Mouse (Mus musculus) neural tube, embryonic 13.5 days (tissue): ENCODE results near the gene Dhx58. TPM values are rescaled to one million over a fixed set of nuclear protein-coding genes. Genes with fewer than 3 reads are reported as not detected.

Source experiments
- ATAC-seq: fragments of 200-750 bp; cut with Nextera tagmentation; 2 replicates; pipeline ENCODE4 v1.8.0; 2017; ENCODE audit warnings: low read depth, mild to moderate bottlenecking, moderate TSS enrichment, moderate library complexity
- H3K27ac ChIP-seq: fragments of 300-500 bp; sonication (generic); replicated peaks from 2 replicates; pipeline ENCODE4 v1.5.1; 2015; ENCODE audit warnings: moderate library complexity, mild to moderate bottlenecking, inconsistent platforms
- H3K27me3 ChIP-seq: fragments of 300-500 bp; sonication (generic); 2 replicates; pipeline ENCODE4 v1.6.1; 2015; ENCODE audit warnings: mild to moderate bottlenecking, inconsistent platforms
- H3K36me3 ChIP-seq: fragments of 300-500 bp; sonication (generic); 2 replicates; pipeline ENCODE4 v1.6.1; 2015; ENCODE audit warnings: mild to moderate bottlenecking, inconsistent platforms
- H3K4me1 ChIP-seq: fragments of 300-500 bp; sonication (generic); replicated peaks from 2 replicates; pipeline ENCODE4 v1.6.1; 2015; ENCODE audit warnings: inconsistent platforms
- H3K4me2 ChIP-seq: fragments of 300-500 bp; sonication (generic); 2 replicates; pipeline ENCODE4 v1.6.1; 2015; ENCODE audit warnings: inconsistent platforms, mild to moderate bottlenecking, moderate library complexity
- H3K4me3 ChIP-seq: fragments of 300-500 bp; sonication (generic); 2 replicates; pipeline ENCODE4 v1.5.1; 2015; ENCODE audit warnings: mild to moderate bottlenecking, inconsistent platforms
- H3K9ac ChIP-seq: fragments of 300-500 bp; sonication (generic); 2 replicates; pipeline ENCODE4 v1.6.1; 2015; ENCODE audit warnings: moderate library complexity, mild to moderate bottlenecking, inconsistent platforms
- H3K9me3 ChIP-seq: fragments of 300-500 bp; sonication (generic); 2 replicates; pipeline ENCODE4 v1.6.1; 2016; ENCODE audit warnings: inconsistent platforms
- WGBS: fragments of 180-500 bp; shearing (Covaris S2); methylation state at CpG from one replicate; pipeline ENCODE4 v1.1.7; 2015; 5-methylcytosine and 5-hydroxymethylcytosine counted together
- polyA plus RNA-seq: library from polyadenylated mRNA; unstranded; fragments of >200 nt; fragmentation: Nextera tagmentation; extraction: Ambion mirVana; gene quantifications from 2 replicates; pipeline ENCODE4 v1.2.1, GENCODE M21; 2015

The Dhx58 gene
- polyA plus RNA-seq, 1 experiment from 2014 or later: 4.1 TPM

- Histone ChIP-seq H3K9me3 (no peaks in the 10 kb centered on the region), H3K27me3 (no peaks in the 10 kb centered on the region), H3K4me3 (no peak overlapping the region), H3K36me3 (peaks cover 45% of the 10 kb centered on the region), H3K4me2 (no peak overlapping the region), H3K4me1 (peaks cover 41% of the 10 kb centered on the region), H3K9ac (no peak overlapping the region), H3K27ac (peak overlapping the region; percentile 29; the same call in 1 of the 2 replicates)
- WGBS: 76% methylated on average over 5 of the region's 5 CpGs
- no peak for ATAC-seq
Observed at GRCm38 (mm10) chr11:100720345-100720744, 16.3 kb upstream of the Dhx58 start.

DNA sequence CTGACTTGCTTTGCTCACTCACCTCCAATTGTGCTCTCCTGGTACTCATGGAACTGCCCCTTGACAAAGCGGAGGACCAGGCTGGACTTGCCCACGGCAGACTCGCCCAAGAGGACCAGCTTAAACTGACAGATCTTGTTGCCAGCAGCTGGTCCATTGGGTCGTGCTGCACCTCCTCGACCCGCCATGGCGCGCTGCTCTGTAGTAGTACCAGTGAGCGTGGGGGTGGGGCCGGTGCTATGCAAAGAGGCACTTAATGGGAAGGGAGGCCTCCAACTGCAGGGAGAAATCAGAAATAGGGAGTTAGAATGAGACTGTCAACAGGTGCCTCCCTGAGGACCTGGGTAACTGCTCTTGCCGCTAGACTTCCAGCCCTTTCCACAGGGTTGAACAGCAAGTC, 15.8 kb upstream of the Dhx58 start:
- Histone ChIP-seq H3K4me2 (no peak overlapping the region), H3K9me3 (no peaks in the 10 kb centered on the region), H3K27ac (no peak overlapping the region), H3K36me3 (peaks cover 49% of the 10 kb centered on the region), H3K9ac (no peak overlapping the region), H3K4me1 (peaks cover 37% of the 10 kb centered on the region), H3K27me3 (no peaks in the 10 kb centered on the region), H3K4me3 (no peak overlapping the region)
- WGBS: 88% methylated on average over 11 of the region's 11 CpGs
- ATAC-seq: no peak

DNA sequence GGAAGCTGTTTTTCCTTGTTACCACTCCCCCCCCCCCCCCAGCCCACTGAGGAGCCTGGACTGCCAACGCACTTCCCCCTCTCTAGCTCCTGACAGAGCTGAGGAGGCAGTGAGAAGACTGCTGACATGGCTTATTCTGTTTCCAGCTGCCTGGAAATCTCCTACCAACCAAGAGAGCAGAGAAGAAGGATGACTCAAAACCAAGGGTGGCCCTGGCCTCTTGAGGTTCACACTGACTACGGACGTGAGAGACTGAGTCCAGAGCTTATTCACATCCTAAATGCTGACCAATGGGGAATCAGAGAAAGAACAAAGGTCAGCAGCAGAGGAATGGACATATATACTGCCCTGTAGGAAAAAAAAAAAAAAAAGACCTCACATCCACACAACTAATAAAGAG, 15.2 kb upstream of the Dhx58 start:
- H3K4me2 ChIP-seq: no peak overlapping the region
- H3K9ac ChIP-seq: no peak overlapping the region
- H3K4me3 ChIP-seq: no peak overlapping the region
- peaks cover 51% of the 10 kb centered on the region for H3K36me3 ChIP-seq
- H3K27ac ChIP-seq: no peak overlapping the region
- no peaks in the 10 kb centered on the region for H3K27me3 ChIP-seq
- peaks cover 33% of the 10 kb centered on the region for H3K4me1 ChIP-seq
- 78% methylated on average over 3 of the region's 3 CpGs for WGBS
- H3K9me3 ChIP-seq: no peaks in the 10 kb centered on the region
- ATAC-seq: no peak

- H3K4me1 ChIP-seq: peaks cover 38% of the 10 kb centered on the region
- ATAC-seq: no peak
- no peak overlapping the region for H3K4me3 ChIP-seq
- H3K36me3 ChIP-seq: peaks cover 51% of the 10 kb centered on the region
- 91% methylated on average over 4 of the region's 4 CpGs for WGBS
- no peaks in the 10 kb centered on the region for H3K9me3 ChIP-seq
- H3K27ac ChIP-seq: no peak overlapping the region
- no peak overlapping the region for H3K9ac ChIP-seq
- H3K27me3 ChIP-seq: no peaks in the 10 kb centered on the region
- H3K4me2 ChIP-seq: no peak overlapping the region
Observed at GRCm38 (mm10) chr11:100718866-100719265, 14.8 kb upstream of the Dhx58 start.

DNA sequence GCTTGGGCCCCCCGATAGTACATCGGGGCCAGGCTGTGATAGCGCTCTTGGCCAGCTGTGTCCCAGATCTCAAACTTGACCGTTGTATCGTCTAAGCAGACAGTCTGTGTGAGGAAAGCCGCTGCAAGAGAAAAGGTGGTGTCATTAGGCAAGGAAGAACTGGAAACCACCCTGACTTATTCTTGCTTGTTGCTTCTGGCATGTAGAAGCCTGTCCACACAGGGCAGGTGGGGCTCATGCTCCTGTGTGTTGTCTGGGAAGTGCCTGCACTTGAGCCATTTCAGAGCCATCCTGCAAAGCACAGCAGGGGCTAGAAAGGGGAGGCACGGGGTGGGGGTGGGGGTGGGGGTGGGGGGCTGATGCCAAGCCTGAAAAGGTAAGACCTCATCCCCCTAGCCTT, 14.4 kb upstream of the Dhx58 start:
- no peak for ATAC-seq
- no peaks in the 10 kb centered on the region for H3K9me3 ChIP-seq
- H3K4me2 ChIP-seq: no peak overlapping the region
- WGBS: 93% methylated on average over 7 of the region's 7 CpGs
- no peak overlapping the region for H3K9ac ChIP-seq
- H3K4me1 ChIP-seq: peaks cover 42% of the 10 kb centered on the region
- peaks cover 51% of the 10 kb centered on the region for H3K36me3 ChIP-seq
- no peaks in the 10 kb centered on the region for H3K27me3 ChIP-seq
- H3K4me3 ChIP-seq: no peak overlapping the region
- H3K27ac ChIP-seq: no peak overlapping the region

- 87% methylated on average over 3 of the region's 3 CpGs for WGBS
- H3K4me3 ChIP-seq: no peak overlapping the region
- H3K27me3 ChIP-seq: no peaks in the 10 kb centered on the region
- ATAC-seq: no peak
- no peak overlapping the region for H3K27ac ChIP-seq
- no peaks in the 10 kb centered on the region for H3K9me3 ChIP-seq
- peaks cover 51% of the 10 kb centered on the region for H3K36me3 ChIP-seq
- no peak overlapping the region for H3K9ac ChIP-seq
- no peak overlapping the region for H3K4me2 ChIP-seq
- peaks cover 38% of the 10 kb centered on the region for H3K4me1 ChIP-seq
Observed at GRCm38 (mm10) chr11:100716649-100717048, 12.6 kb upstream of the Dhx58 start.

DNA sequence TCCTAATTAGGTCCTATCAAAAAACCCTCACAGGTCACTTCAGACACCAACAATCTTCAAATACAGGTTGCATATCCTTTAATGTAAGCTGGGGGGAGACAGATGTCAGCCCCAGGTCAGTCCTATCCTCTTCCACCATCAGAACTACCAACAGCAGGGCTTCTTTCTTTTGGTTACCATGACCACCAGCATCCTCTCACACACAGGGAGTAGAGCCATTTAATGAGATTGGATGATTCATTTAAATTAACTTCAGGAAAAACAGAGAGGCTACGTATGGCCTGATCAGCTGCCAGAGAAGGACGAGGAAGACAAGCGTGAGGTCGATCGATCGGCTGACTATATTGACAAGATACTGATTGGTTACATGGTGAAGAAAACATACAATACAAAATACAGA, 10.9 kb upstream of the Dhx58 start:
- Histone ChIP-seq H3K4me3 (no peak overlapping the region), H3K9ac (no peak overlapping the region), H3K4me1 (peaks cover 31% of the 10 kb centered on the region), H3K36me3 (peaks cover 59% of the 10 kb centered on the region), H3K27ac (no peak overlapping the region), H3K27me3 (no peaks in the 10 kb centered on the region), H3K4me2 (no peak overlapping the region), H3K9me3 (no peaks in the 10 kb centered on the region)
- no peak for ATAC-seq
- 81% methylated on average over 6 of the region's 6 CpGs for WGBS

DNA sequence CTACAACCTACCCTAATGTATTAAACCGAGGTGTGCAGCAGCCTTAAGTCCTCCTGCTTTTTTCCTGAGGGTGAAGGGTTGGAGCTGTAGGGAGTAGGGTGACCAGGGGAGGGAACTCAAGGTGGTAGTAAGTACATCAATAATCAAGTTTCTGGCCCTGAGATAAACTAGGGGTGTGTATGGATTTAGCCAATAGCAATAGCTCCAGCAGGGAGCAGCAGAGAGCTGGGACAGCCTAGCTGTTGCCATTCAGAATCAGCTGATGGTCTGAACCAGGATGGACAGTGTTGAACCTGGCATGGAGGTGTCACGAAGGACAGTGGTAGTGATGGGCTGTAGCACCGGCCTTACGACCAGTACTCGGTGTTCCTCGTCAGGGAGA, 10.5 kb upstream of the Dhx58 start:
- WGBS: 47% methylated on average over 6 of the region's 6 CpGs
- Histone ChIP-seq H3K4me2 (peak overlapping the region; percentile 43; the same call in 1 of the 2 replicates), H3K9me3 (no peaks in the 10 kb centered on the region), H3K27me3 (no peaks in the 10 kb centered on the region), H3K4me1 (peaks cover 28% of the 10 kb centered on the region), H3K9ac (0 out of 2 replicates have a peak overlapping the region, but pooled peaks have one; percentile 63), H3K4me3 (no peak overlapping the region), H3K36me3 (peaks cover 58% of the 10 kb centered on the region), H3K27ac (peak overlapping the region; percentile 14; the same call in 1 of the 2 replicates)
- ATAC-seq: no peak

GRCm38 (mm10) chr11:100713735-100714533, 9.9 kb upstream of the Dhx58 start, which contains the start of gene Hspb9:
TSS of gene Hspb9 (plus strand) at chr11:100713850.
- 6% methylated on average over 38 of the region's 38 CpGs for WGBS
- H3K27ac ChIP-seq: peak within 1 kb of the TSS; percentile 14; the same call in 1 of the 2 replicates
- peaks cover 28% of the 10 kb centered on the region for H3K4me1 ChIP-seq
- no peaks in the 10 kb centered on the region for H3K9me3 ChIP-seq
- peak within 1 kb of the TSS; percentile 67 for H3K4me2 ChIP-seq
- peak within 1 kb of the TSS; percentile 63 for H3K9ac ChIP-seq
- peak within 1 kb of the TSS; percentile 7 for H3K4me3 ChIP-seq
- no peak for ATAC-seq
- peaks cover 60% of the 10 kb centered on the region for H3K36me3 ChIP-seq
- H3K27me3 ChIP-seq: no peaks in the 10 kb centered on the region

DNA sequence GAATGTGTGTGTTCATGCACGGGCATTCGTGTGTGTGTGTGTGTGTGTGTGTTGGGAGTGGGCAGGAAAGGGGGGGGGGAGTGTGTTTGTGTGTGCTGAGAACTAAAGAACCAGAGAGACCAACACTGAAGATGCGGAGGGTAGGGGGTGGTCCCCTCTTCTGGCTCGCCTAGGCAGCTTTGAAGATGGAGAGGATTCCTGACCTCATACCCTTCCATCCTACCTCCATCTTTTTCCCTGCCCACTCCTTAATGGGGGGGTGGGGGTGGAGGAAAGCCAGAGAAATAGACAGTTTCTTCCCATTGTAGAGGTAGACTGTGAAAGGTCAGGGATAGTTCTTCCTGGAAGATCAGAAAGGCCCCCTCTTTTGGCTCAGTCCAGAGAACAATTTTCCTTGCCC, 9.1 kb upstream of the Dhx58 start:
- peak overlapping the region; percentile 63; the same call in 1 of the 2 replicates for H3K9ac ChIP-seq
- H3K9me3 ChIP-seq: no peaks in the 10 kb centered on the region
- H3K27ac ChIP-seq: no peak overlapping the region
- peaks cover 28% of the 10 kb centered on the region for H3K4me1 ChIP-seq
- no peak overlapping the region for H3K4me2 ChIP-seq
- 58% methylated on average over 4 of the region's 4 CpGs for WGBS
- H3K27me3 ChIP-seq: no peaks in the 10 kb centered on the region
- peaks cover 60% of the 10 kb centered on the region for H3K36me3 ChIP-seq
- ATAC-seq: no peak
- no peak overlapping the region for H3K4me3 ChIP-seq

DNA sequence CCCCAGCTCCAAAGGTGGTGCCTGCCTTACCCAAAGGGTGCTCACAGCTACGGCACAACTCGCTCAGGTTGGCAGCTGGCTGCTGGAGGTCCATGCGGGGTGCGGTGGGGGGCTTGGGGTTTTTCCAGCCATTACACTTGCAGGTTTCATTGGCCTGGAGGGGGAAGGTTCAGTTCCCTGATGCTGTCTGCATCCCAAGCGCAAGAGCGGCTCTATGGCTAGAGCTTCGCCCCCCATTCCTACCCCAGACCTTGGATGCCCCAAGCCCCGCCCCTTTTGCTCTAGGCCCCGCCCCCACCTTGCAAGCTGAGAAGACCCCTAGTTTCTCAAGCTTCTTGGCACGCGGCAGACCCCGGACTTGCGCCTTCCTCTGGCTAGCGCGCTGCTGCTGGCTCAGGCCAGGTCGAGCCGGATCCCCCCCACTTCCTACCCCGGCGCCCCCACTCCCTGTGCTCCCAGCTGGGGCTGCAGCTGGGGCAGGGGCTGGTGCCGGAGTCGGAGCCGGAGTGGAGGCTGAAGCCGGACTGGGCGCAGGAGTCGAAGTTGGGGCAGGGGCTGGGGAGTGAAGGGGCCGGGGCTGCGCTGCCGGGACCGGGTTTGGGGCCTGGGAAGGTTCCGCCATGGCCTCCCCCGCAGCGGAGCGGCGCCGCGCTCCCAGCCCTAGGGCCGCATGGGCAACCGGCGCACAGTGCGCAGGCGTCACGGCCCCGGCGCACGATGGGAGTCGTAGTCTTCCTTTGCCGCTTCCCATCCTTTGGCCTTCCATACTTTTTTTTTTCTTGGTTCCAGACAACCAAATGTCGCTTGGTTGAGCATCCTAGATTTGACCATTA, 7.9 kb upstream of the Dhx58 start, which contains the start of gene Kat2a:
Gene Kat2a (minus strand): TSS at position 683 of the 833 bp plus-strand sequence.
- H3K9ac ChIP-seq: peak within 1 kb of the TSS; percentile 81
- 2% methylated on average over 43 of the region's 48 CpGs for WGBS
- H3K4me3 ChIP-seq: peak within 1 kb of the TSS; percentile 72
- H3K4me1 ChIP-seq: peaks cover 28% of the 10 kb centered on the region
- peak within 1 kb of the TSS; percentile 67 for H3K4me2 ChIP-seq
- peak within 1 kb of the TSS; percentile 69 for H3K27ac ChIP-seq
- peaks cover 60% of the 10 kb centered on the region for H3K36me3 ChIP-seq
- ATAC-seq: peak; percentile 94
- no peaks in the 10 kb centered on the region for H3K27me3 ChIP-seq
- no peaks in the 10 kb centered on the region for H3K9me3 ChIP-seq

DNA sequence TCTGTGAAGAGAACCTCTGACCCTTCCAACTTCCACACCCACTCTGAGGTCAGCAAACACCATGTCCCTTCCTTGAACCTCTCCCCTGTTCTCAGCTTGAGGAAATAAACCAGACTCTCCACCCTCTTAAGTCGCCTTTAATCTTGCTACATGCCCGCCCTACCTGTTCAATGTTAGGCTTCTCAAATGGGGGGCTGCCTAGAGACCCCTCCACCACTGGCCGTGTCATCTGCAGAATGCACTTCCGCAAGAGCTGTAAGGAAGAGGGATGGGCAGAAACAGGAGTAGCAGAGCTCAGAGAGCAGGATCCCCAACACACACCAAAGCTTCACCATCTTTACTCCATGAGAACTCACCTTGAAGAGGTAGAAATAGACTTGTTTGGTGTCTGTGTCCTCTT, 6.9 kb upstream of the Dhx58 start:
- no peak for ATAC-seq
- H3K4me2 ChIP-seq: peak overlapping the region; percentile 67
- peaks cover 60% of the 10 kb centered on the region for H3K36me3 ChIP-seq
- H3K27me3 ChIP-seq: no peaks in the 10 kb centered on the region
- 87% methylated on average over 4 of the region's 4 CpGs for WGBS
- no peak overlapping the region for H3K27ac ChIP-seq
- peak overlapping the region; percentile 72; the same call in 1 of the 2 replicates for H3K4me3 ChIP-seq
- peak overlapping the region; percentile 81; the same call in 1 of the 2 replicates for H3K9ac ChIP-seq
- no peaks in the 10 kb centered on the region for H3K9me3 ChIP-seq
- peaks cover 28% of the 10 kb centered on the region for H3K4me1 ChIP-seq
